8 mouse cellular contexts compared by ENCODE assay signal in genomic region chr7:73334883-73335282, GRCm38 (mm10). TPM values are rescaled to one million over a fixed set of nuclear protein-coding genes. Genes with fewer than 3 reads are reported as not detected.
A peak's percentile ranks its signal among the peaks of the same experiment; 100 is the strongest.
DNase-seq lines count a peak whose midpoint lies in the region; ATAC-seq lines count a peak whose summit lies in the region.
"Had no signal": no experiment of that assay in that cellular context is flagged by ENCODE, and none has a peak within 500 bp of the region (broad histone marks: within the 10 kb centered on the region; RNA-seq: fewer than 3 reads in every experiment).

No protein-coding gene starts in this region.

- no peak overlapping the region for H3K4me3 ChIP-seq in neural tube, embryonic 15.5 days (replicated peaks)
- no peak overlapping the region for H3K4me3 ChIP-seq in liver, embryonic 11.5 days (ENCODE audit: low read depth, low read length)
- H3K4me3 ChIP-seq: liver, embryonic 15.5 days had no signal

- no peak for ATAC-seq in neural tube, embryonic 15.5 days (ENCODE audit: low FRiP score)
- no peak for ATAC-seq in liver, embryonic 11.5 days (replicated peaks; ENCODE audit: low FRiP score)

- DNase-seq in neural tube, embryonic 10.5 days (ENCODE audit: extremely low spot score, low spot score), result no peak
- peak; percentile 82 to 87 for DNase-seq in cerebellum, postnatal 36 days
- peak; percentile 33 for DNase-seq in heart, postnatal 25 days (ENCODE audit: low spot score)
- DNase-seq in urinary bladder, postnatal 25 days (ENCODE audit: low spot score), result peak; percentile 15
- DNase-seq in liver, embryonic 11.5 days (ENCODE audit: low spot score), result no peak
- no peak for DNase-seq in adrenal gland, postnatal 14 days

- peak overlapping the region; percentile 69; the same call in 1 of the 2 replicates for H3K27ac ChIP-seq in neural tube, embryonic 15.5 days (replicated peaks)
- H3K27ac ChIP-seq in liver, embryonic 11.5 days (ENCODE audit: low read depth, low read length), result no peak overlapping the region
- H3K27ac ChIP-seq: liver, embryonic 15.5 days had no signal

- no peak overlapping the region for H3K4me2 ChIP-seq in neural tube, embryonic 15.5 days
- H3K4me2 ChIP-seq in liver, embryonic 11.5 days, result no peak overlapping the region
- H3K4me2 ChIP-seq: liver, embryonic 15.5 days had no signal

- H3K27me3 ChIP-seq in neural tube, embryonic 15.5 days (replicated peaks), result no peaks in the 10 kb centered on the region
- no peaks in the 10 kb centered on the region for H3K27me3 ChIP-seq in liver, embryonic 11.5 days (replicated peaks; ENCODE audit: control insufficient read depth, insufficient read depth, low read length)
- H3K27me3 ChIP-seq: liver, embryonic 15.5 days had no signal

- H3K9ac ChIP-seq in neural tube, embryonic 15.5 days (replicated peaks), result 0 out of 2 replicates have a peak overlapping the region, but pooled peaks have one; percentile 5
- no peak overlapping the region for H3K9ac ChIP-seq in liver, embryonic 11.5 days (ENCODE audit: low read depth, low read length)
- H3K9ac ChIP-seq: liver, embryonic 15.5 days had no signal

- H3K36me3 ChIP-seq in neural tube, embryonic 15.5 days, result no peaks in the 10 kb centered on the region
- no peaks in the 10 kb centered on the region for H3K36me3 ChIP-seq in liver, embryonic 11.5 days (ENCODE audit: control insufficient read depth, insufficient read depth, low read length)
- H3K36me3 ChIP-seq: liver, embryonic 15.5 days had no signal

- intact Hi-C loops in heart, postnatal 25 days (cut with DNase I), result loop anchor here (5.0 kb wide), 1 partner anchor 37 kb away; no protein-coding TSS in a partner anchor

- no peaks in the 10 kb centered on the region for H3K9me3 ChIP-seq in neural tube, embryonic 15.5 days (replicated peaks)
- H3K9me3 ChIP-seq in liver, embryonic 11.5 days (ENCODE audit: control insufficient read depth, low read length), result no peaks in the 10 kb centered on the region
- H3K9me3 ChIP-seq: liver, embryonic 15.5 days had no signal

- H3K4me1 ChIP-seq in neural tube, embryonic 15.5 days, result peaks cover 33% of the 10 kb centered on the region
- H3K4me1 ChIP-seq in liver, embryonic 11.5 days (replicated peaks; ENCODE audit: control insufficient read depth, insufficient read depth, low read length), result no peaks in the 10 kb centered on the region
- H3K4me1 ChIP-seq: liver, embryonic 15.5 days had no signal

- 49% methylated on average over 7 of the region's 7 CpGs for WGBS in neural tube, embryonic 15.5 days
- WGBS in liver, embryonic 11.5 days, result 68% methylated on average over 7 of the region's 7 CpGs

RNA-seq across cellular contexts. Expression of gene Rgma, which starts 40.4 kb away (rescaled TPM):
- polyA plus RNA-seq in neural tube, embryonic 15.5 days (2015; fragmentation: Nextera tagmentation; extraction: Ambion mirVana), result 32.3 and 32.7 TPM in 2 replicates
- 10 to 100 TPM; 61.2 to 72.2 TPM for total RNA-seq in heart, postnatal 25 days (2021)
- 2.8 and 3.0 TPM in 2 replicates for polyA plus RNA-seq in liver, embryonic 11.5 days (2014; fragmentation: Nextera tagmentation; extraction: Ambion mirVana)
- total RNA-seq in adrenal gland, postnatal 14 days (2021), result 10.0 and 14.0 TPM in 2 replicates

Comparison
In these comparisons a context has a peak if more than half of its experiments do, and no peak if none do; other contexts are left out.
1. DNase-seq: peak in cerebellum, postnatal 36 days (2 of 2), heart, postnatal 25 days (single experiment) and urinary bladder, postnatal 25 days (single experiment); none in neural tube, embryonic 10.5 days (single experiment), liver, embryonic 11.5 days (single experiment) and adrenal gland, postnatal 14 days (single experiment).